Mouse (Mus musculus): ENCODE data around the gene Ebf1.

The Ebf1 gene

GRCm38 (mm10) chr11:44703951-44704350 is 86.8 kb downstream of the Ebf1 start:
- no peak for DNase-seq (ENCODE audit: low spot score)

GRCm38 (mm10) chr11:44705811-44706210 is 88.7 kb downstream of the Ebf1 start:
- DNase-seq (ENCODE audit: low spot score), result no peak

- DNase-seq (ENCODE audit: low spot score), result no peak
Observed at GRCm38 (mm10) chr11:44706386-44706785, 89.3 kb downstream of the Ebf1 start.

GRCm38 (mm10) chr11:44707381-44708289 is 90.5 kb downstream of the Ebf1 start:
- no peak for DNase-seq (ENCODE audit: low spot score)

GRCm38 (mm10) chr11:44708290-44708685 is 91.2 kb downstream of the Ebf1 start:
- no peak for DNase-seq (ENCODE audit: low spot score)

GRCm38 (mm10) chr11:44709073-44709618 is 92.0 kb downstream of the Ebf1 start:
- DNase-seq (ENCODE audit: low spot score), result no peak

GRCm38 (mm10) chr11:44709869-44710460 is 92.8 kb downstream of the Ebf1 start:
- DNase-seq (ENCODE audit: low spot score), result no peak

- no peak for DNase-seq (ENCODE audit: low spot score)
Observed at GRCm38 (mm10) chr11:44710861-44711260, 93.7 kb downstream of the Ebf1 start.

GRCm38 (mm10) chr11:44714188-44714587 is 97.1 kb downstream of the Ebf1 start:
- DNase-seq (ENCODE audit: low spot score), result no peak

GRCm38 (mm10) chr11:44715776-44716175 is 98.7 kb downstream of the Ebf1 start:
- no peak for DNase-seq (ENCODE audit: low spot score)

- DNase-seq (ENCODE audit: low spot score), result no peak
Observed at GRCm38 (mm10) chr11:44716928-44717327, 99.8 kb downstream of the Ebf1 start.

- no peak for DNase-seq (ENCODE audit: low spot score)
Observed at GRCm38 (mm10) chr11:44717636-44718035, 100.5 kb downstream of the Ebf1 start.

GRCm38 (mm10) chr11:44721976-44722375 is 104.9 kb downstream of the Ebf1 start:
- DNase-seq (ENCODE audit: low spot score), result no peak

- DNase-seq (ENCODE audit: low spot score), result no peak
Observed at GRCm38 (mm10) chr11:44723950-44724502, 106.9 kb downstream of the Ebf1 start.

GRCm38 (mm10) chr11:44725732-44726131 is 108.6 kb downstream of the Ebf1 start:
- DNase-seq (ENCODE audit: low spot score), result no peak

GRCm38 (mm10) chr11:44727376-44727775 is 110.3 kb downstream of the Ebf1 start:
- no peak for DNase-seq (ENCODE audit: low spot score)

GRCm38 (mm10) chr11:44727821-44728220 is 110.7 kb downstream of the Ebf1 start:
- no peak for DNase-seq (ENCODE audit: low spot score)

GRCm38 (mm10) chr11:44728271-44728670 is 111.2 kb downstream of the Ebf1 start:
- DNase-seq (ENCODE audit: low spot score), result no peak

GRCm38 (mm10) chr11:44729931-44730330 is 112.8 kb downstream of the Ebf1 start:
- DNase-seq (ENCODE audit: low spot score), result no peak

GRCm38 (mm10) chr11:44731763-44732162 is 114.6 kb downstream of the Ebf1 start:
- no peak for DNase-seq (ENCODE audit: low spot score)

- no peak for DNase-seq (ENCODE audit: low spot score)
Observed at GRCm38 (mm10) chr11:44733276-44733675, 116.2 kb downstream of the Ebf1 start.

- DNase-seq (ENCODE audit: low spot score), result no peak
Observed at GRCm38 (mm10) chr11:44738046-44738445, 120.9 kb downstream of the Ebf1 start.

GRCm38 (mm10) chr11:44738820-44739219 is 121.7 kb downstream of the Ebf1 start:
- no peak for DNase-seq (ENCODE audit: low spot score)

All from ovary, postnatal 14 days (tissue).